Mouse (Mus musculus) C2C12 (cell line): ENCODE measurements around the gene Trmt6. TPM values are rescaled to one million over a fixed set of nuclear protein-coding genes. Genes with fewer than 3 reads are reported as not detected.

Experiments
- H3K27me3 ChIP-seq: one replicate; pipeline ENCODE4 v1.6.1; 2011; ENCODE audit not compliant: control insufficient read depth, insufficient read depth, insufficient read length
- H3K36me3 ChIP-seq: one replicate; pipeline ENCODE4 v1.6.1; 2011; ENCODE audit not compliant: control insufficient read depth, insufficient read depth
- H3K4me3 ChIP-seq: one replicate; pipeline ENCODE4 v1.5.1; 2011; ENCODE audit warnings: mild to moderate bottlenecking, control low read depth; ENCODE audit not compliant: poor library complexity, insufficient read depth, severe bottlenecking
- H3K79me2 ChIP-seq: one replicate; pipeline ENCODE4 v1.6.1; 2011; ENCODE audit not compliant: control insufficient read depth, insufficient read depth
- H3K79me3 ChIP-seq: one replicate; pipeline ENCODE4 v1.6.1; 2011; ENCODE audit warnings: low read depth, control low read depth
- H3ac ChIP-seq: one replicate; pipeline ENCODE3; 2011; ENCODE audit warnings: low read depth; ENCODE audit not compliant: control insufficient read depth, insufficient read length
- CEBPB ChIP-seq: IDR thresholded peaks from one replicate; pipeline ENCODE4 v1.6.1; 2011; ENCODE audit warnings: low read depth, mild to moderate bottlenecking, control low read depth, moderate library complexity
- CTCF ChIP-seq: IDR thresholded peaks from one replicate; pipeline ENCODE4 v1.5.1; 2011; ENCODE audit not compliant: control insufficient read depth, insufficient read depth, insufficient read length
- FOSL1 ChIP-seq: IDR thresholded peaks from one replicate; pipeline ENCODE4 v1.8.0; 2011; ENCODE audit warnings: mild to moderate bottlenecking, low read length; ENCODE audit not compliant: poor library complexity, insufficient read depth, severe bottlenecking
- MAX ChIP-seq: IDR thresholded peaks from one replicate; pipeline ENCODE4 v1.6.1; 2011; ENCODE audit warnings: mild to moderate bottlenecking, control low read depth
- MYOD1 ChIP-seq: IDR thresholded peaks from one replicate; pipeline ENCODE4 v1.6.1; 2011; ENCODE audit warnings: low read depth; ENCODE audit not compliant: control insufficient read depth, insufficient read length
- MYOG ChIP-seq: IDR thresholded peaks from one replicate; pipeline ENCODE4 v1.6.1; 2011; ENCODE audit not compliant: control insufficient read depth, insufficient read length; ENCODE audit errors: extremely low read depth
- USF1 ChIP-seq: IDR thresholded peaks from one replicate; pipeline ENCODE4 v1.6.1; 2011; ENCODE audit warnings: low read depth, mild to moderate bottlenecking, control low read depth, moderate library complexity
- long read RNA-seq, 2 experiments: library from polyadenylated mRNA; unstranded; transcript quantifications; one replicate each; pipeline ENCODE4 v2.0.0; 2019 to 2020
- polyA plus RNA-seq: library from polyadenylated mRNA; unstranded; fragments of >200 nt; fragmentation: generic; extraction: Trizol; gene quantifications from one replicate; pipeline ENCODE4 v1.2.1, GENCODE M21; 2012; ENCODE audit warnings: missing spikeins

Trmt6 gene
- polyA plus RNA-seq, result 18.8 TPM
- long read RNA-seq, experiment 1, transcript Trmt6-201 (11 exons, 2,828 nt), result major isoform, 14 of 25 reads
- long read RNA-seq, experiment 1, partial matches to known transcripts, result 7 of 25 reads
- long read RNA-seq, experiment 1, other reads (novel, unspliced or antisense), result 4 of 25 reads
- long read RNA-seq, experiment 2, transcript Trmt6-201 (11 exons, 2,828 nt), result major isoform, 128 of 142 reads
- long read RNA-seq, experiment 2, partial matches to known transcripts, result 5 of 142 reads
- long read RNA-seq, experiment 2, other reads (novel, unspliced or antisense), result 5 of 142 reads

- Histone ChIP-seq H3K4me3 (peak within 1 kb of the TSS; percentile 98), H3K79me2 (peaks cover 47% of the 10 kb centered on the region), H3K79me3 (peaks cover 20% of the 10 kb centered on the region), H3ac (peak within 1 kb of the TSS; percentile 97), H3K36me3 (peaks cover 42% of the 10 kb centered on the region), H3K27me3 (no peaks in the 10 kb centered on the region)
- TF ChIP-seq CTCF (no peak), MYOG (no peak), FOSL1 (no peak), MAX (peak; percentile 96), CEBPB (no peak), MYOD1 (no peak), USF1 (peak; percentile 83)
These were observed at the start of gene Trmt6, which contains the start of gene Mcm8 for GRCm38 (mm10) chr2:132815608-132816314. Gene Trmt6, minus strand, starts transcription at chr2:132816055. Gene Mcm8, plus strand, starts transcription at chr2:132816141.

- Histone ChIP-seq H3K36me3 (peaks cover 31% of the 10 kb centered on the region), H3K79me2 (peaks cover 18% of the 10 kb centered on the region), H3K27me3 (no peaks in the 10 kb centered on the region), H3ac (no peak overlapping the region), H3K79me3 (peaks cover 8% of the 10 kb centered on the region), H3K4me3 (no peak overlapping the region)
- no peak for TF ChIP-seq USF1
These were observed 47.5 kb upstream of the Trmt6 start for GRCm38 (mm10) chr2:132863325-132863724.

- no peak overlapping the region for H3K4me3 ChIP-seq
- H3K79me3 ChIP-seq, result peaks cover 14% of the 10 kb centered on the region
- no peak overlapping the region for H3ac ChIP-seq
- TF ChIP-seq CTCF, result no peak
- no peak for TF ChIP-seq MYOG
- no peak for TF ChIP-seq USF1
- peaks cover 36% of the 10 kb centered on the region for H3K79me2 ChIP-seq
- no peaks in the 10 kb centered on the region for H3K27me3 ChIP-seq
- peaks cover 25% of the 10 kb centered on the region for H3K36me3 ChIP-seq
These were observed 45.6 kb upstream of the Trmt6 start for GRCm38 (mm10) chr2:132861456-132861855.

GRCm38 (mm10) chr2:132860435-132860834, 44.6 kb upstream of the Trmt6 start:
- no peak overlapping the region for H3K4me3 ChIP-seq
- H3K27me3 ChIP-seq, result no peaks in the 10 kb centered on the region
- H3K36me3 ChIP-seq, result peaks cover 16% of the 10 kb centered on the region
- H3K79me2 ChIP-seq, result peaks cover 39% of the 10 kb centered on the region
- H3ac ChIP-seq, result no peak overlapping the region
- TF ChIP-seq MAX (no peak), USF1 (no peak), MYOD1 (no peak), MYOG (no peak), CTCF (no peak), CEBPB (no peak), FOSL1 (no peak)
- peaks cover 17% of the 10 kb centered on the region for H3K79me3 ChIP-seq

GRCm38 (mm10) chr2:132856333-132856732, 40.5 kb upstream of the Trmt6 start:
- Histone ChIP-seq H3K27me3 (no peaks in the 10 kb centered on the region), H3ac (no peak overlapping the region), H3K79me2 (peaks cover 54% of the 10 kb centered on the region), H3K79me3 (peaks cover 21% of the 10 kb centered on the region), H3K4me3 (no peak overlapping the region), H3K36me3 (peaks cover 8% of the 10 kb centered on the region)
- TF ChIP-seq MYOD1 (no peak), CEBPB (no peak), MAX (no peak), MYOG (no peak), CTCF (no peak), FOSL1 (no peak)

- peaks cover 19% of the 10 kb centered on the region for H3K36me3 ChIP-seq
- H3ac ChIP-seq, result no peak overlapping the region
- H3K4me3 ChIP-seq, result no peak overlapping the region
- TF ChIP-seq CEBPB (no peak), MYOD1 (no peak), FOSL1 (no peak), CTCF (no peak), MYOG (no peak), USF1 (no peak), MAX (no peak)
- H3K79me3 ChIP-seq, result peaks cover 21% of the 10 kb centered on the region
- H3K79me2 ChIP-seq, result peaks cover 64% of the 10 kb centered on the region
- H3K27me3 ChIP-seq, result no peaks in the 10 kb centered on the region
These were observed 37.2 kb upstream of the Trmt6 start for GRCm38 (mm10) chr2:132853051-132853450.
